Mouse (Mus musculus): Measurements from ENCODE around the gene Mfsd8. TPM values are rescaled to one million over a fixed set of nuclear protein-coding genes. Genes with fewer than 3 reads are reported as not detected.

Mfsd8 gene
- polyA plus RNA-seq, 1 experiment: 18.8 TPM

- H3K4me1 ChIP-seq (ENCODE audit: control insufficient read depth, insufficient read depth, insufficient read length, low read length): no peaks in the 10 kb centered on the region
- no peak overlapping the region for H3K27ac ChIP-seq (replicated peaks; ENCODE audit: low read depth, low read length)
- H3K4me3 ChIP-seq (ENCODE audit: insufficient read depth, low read depth, low read length): no peak overlapping the region
These were observed 52.9 kb downstream of the Mfsd8 start for GRCm38 (mm10) chr3:40793783-40794182.

Other genes starting within 250 kb of the Mfsd8 start
- gene Slc25a31, start 138.0 kb downstream of the Mfsd8 start, polyA plus RNA-seq (2012; ENCODE audit: insufficient read depth, insufficient read length, missing spikeins): 0.48 TPM in 1 of 2 replicates, not detected in the other
- gene Hspa4l, start 102.4 kb downstream of the Mfsd8 start, polyA plus RNA-seq (2012; ENCODE audit: insufficient read depth, insufficient read length, missing spikeins): 36.8 and 43.5 TPM in 2 replicates
- 3.6 and 6.6 TPM in 2 replicates for gene Plk4, start 46.9 kb downstream of the Mfsd8 start, polyA plus RNA-seq (2012; ENCODE audit: insufficient read depth, insufficient read length, missing spikeins)
- gene Abhd18, start 84 bp upstream of the Mfsd8 start, polyA plus RNA-seq (2012; ENCODE audit: insufficient read depth, insufficient read length, missing spikeins): 3.8 and 5.0 TPM in 2 replicates
- not detected in 2 replicates for gene 1700034I23Rik, start 55.7 kb upstream of the Mfsd8 start, polyA plus RNA-seq (2012; ENCODE audit: insufficient read depth, insufficient read length, missing spikeins)
- 44.0 and 45.0 TPM in 2 replicates for gene Larp1b, start 102.9 kb upstream of the Mfsd8 start, polyA plus RNA-seq (2012; ENCODE audit: insufficient read depth, insufficient read length, missing spikeins)
- gene Pgrmc2, start 236.2 kb upstream of the Mfsd8 start, polyA plus RNA-seq (2012; ENCODE audit: insufficient read depth, insufficient read length, missing spikeins): 70.7 and 98.3 TPM in 2 replicates

Measured in brown adipose tissue, adult 24 weeks (tissue).